Mouse (Mus musculus): ENCODE results near the gene Rac2.
A peak's percentile ranks its signal among the peaks of the same experiment; 100 is the strongest.

The Rac2 gene

GRCm38 (mm10) chr15:78588049-78588448, 15.5 kb upstream of the Rac2 start:
- no peak for DNase-seq (ENCODE audit: low spot score)

- peak; percentile 93 for DNase-seq (ENCODE audit: low spot score)
Observed at GRCm38 (mm10) chr15:78587050-78587994, 14.7 kb upstream of the Rac2 start.

GRCm38 (mm10) chr15:78585404-78585803, 12.8 kb upstream of the Rac2 start:
- DNase-seq (ENCODE audit: low spot score), result no peak

DNA sequence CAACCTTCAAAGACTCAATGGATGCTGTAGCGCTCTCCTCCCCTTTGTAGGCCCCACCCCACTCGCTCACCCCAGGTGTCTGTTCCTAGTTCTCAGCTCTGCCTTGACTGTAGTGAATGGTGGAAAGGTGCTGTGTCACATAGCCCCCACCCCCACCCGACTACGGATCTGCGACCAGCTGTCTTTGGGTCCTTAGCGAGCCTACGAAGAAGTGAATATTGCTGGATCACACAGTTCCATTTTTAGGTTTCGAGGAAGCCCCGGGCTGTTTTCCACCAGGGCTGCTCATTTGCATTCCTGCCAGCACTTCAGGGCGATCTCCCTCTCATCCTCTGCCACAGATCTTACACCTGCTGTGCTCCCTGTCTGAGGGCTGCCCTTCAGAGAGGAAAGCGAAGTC, 10.8 kb upstream of the Rac2 start:
- no peak for DNase-seq (ENCODE audit: low spot score)

DNA sequence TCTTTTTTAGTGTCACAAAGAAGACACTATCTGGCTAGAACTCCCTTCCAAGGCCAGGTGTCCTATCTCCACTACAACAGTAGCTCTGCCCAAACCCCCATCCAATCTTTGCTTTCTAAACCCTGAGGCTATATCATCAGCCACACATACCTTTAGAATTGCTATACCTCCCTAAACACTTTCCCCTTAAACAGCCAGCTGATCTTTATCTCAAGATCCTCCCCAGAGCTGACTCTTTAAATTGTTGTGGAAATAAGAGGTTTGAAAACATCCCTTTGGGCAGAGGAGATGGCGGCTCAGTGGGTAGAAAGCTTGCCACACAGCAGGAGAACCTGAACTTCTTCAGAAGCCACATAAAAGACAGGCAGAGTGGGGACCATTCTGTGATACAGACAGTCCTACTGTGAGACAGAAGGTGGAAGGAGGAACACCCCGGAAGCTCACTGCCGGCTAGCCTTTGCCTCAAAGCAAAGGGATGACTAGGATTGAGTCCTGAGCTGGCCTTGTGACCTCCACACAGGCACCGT, 3.8 kb upstream of the Rac2 start:
- DNase-seq (ENCODE audit: low spot score), result no peak

DNA sequence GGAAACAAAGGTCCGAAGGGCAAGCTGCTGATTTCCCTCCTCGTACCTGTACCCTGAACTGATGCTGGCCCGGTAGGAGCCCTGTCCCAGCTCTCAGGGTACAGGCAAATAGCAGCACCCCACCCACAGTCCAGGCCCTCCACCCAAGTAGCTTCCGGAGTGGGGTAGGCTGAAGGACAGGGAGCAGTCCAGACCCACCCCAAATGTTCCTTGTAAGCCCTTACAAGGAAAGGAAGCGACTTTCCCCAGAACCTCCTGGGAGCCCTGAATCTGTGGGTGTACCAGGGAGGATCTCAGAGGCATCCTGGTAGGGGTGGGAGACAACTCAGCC, 348 bp downstream of the Rac2 start:
- DNase-seq (ENCODE audit: low spot score), result no peak

DNA sequence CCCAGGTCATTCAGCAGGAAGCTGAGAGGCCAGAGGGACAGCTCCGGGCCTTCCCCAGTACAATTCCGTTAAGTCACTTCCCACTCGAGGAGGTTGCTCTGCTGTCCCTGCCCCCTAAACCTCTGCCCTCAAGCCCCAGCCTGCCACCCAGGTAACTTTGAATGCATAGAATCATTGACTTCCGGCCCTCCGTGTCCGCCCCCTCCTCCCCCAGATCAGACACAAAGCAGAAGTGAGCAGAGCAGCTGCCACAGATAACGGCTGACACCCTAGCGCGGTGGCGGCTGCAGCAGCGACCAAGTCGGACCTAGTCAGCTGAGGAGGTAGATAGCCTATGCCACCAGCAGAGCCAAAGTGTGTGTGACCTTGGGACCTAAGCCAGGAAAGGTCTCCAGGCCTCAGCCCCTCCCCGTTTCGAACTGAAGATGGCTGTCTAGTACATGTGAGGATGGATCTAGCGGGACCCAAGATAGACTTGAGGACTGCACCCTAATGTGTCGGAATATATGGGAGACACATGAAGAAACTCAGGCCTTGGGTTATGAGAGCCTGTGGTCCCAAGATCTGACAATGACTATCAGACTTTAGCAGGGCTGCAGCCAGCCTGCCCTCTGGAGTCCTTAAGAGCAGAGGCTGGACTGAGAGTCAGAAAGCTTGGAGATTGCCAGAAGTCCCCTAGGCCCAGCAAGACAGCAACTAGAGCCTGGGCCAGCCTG, 871 bp downstream of the Rac2 start:
- no peak for DNase-seq (ENCODE audit: low spot score)

DNA sequence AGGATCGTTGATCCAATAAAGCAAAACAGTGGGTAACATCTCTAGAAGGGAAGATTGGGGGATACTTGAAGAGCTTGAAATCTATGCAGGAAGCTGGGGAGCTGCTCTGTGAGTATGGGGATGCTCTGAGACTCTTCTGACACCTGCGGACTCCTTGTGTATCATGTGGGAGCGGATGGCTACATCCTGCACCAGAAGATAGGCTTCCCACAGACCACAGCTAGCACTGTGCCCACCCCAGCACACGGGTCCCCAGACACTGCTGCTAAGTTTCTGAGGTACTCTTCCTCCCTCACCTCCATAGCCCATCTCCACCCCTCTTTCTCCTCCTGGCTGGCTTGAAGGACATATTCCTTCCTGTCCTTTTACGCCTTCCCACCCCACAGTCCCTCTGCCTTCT, 2.4 kb downstream of the Rac2 start:
- no peak for DNase-seq (ENCODE audit: low spot score)

GRCm38 (mm10) chr15:78567608-78568120, 4.9 kb downstream of the Rac2 start:
- DNase-seq (ENCODE audit: low spot score), result no peak

GRCm38 (mm10) chr15:78564764-78565435, 7.7 kb downstream of the Rac2 start:
- no peak for DNase-seq (ENCODE audit: low spot score)

GRCm38 (mm10) chr15:78563937-78564336, 8.6 kb downstream of the Rac2 start:
- DNase-seq (ENCODE audit: low spot score), result no peak

- no peak for DNase-seq (ENCODE audit: low spot score)
Observed at GRCm38 (mm10) chr15:78563344-78563743, 9.2 kb downstream of the Rac2 start.

GRCm38 (mm10) chr15:78559141-78559979, 13.2 kb downstream of the Rac2 start:
- DNase-seq (ENCODE audit: low spot score), result no peak

- DNase-seq (ENCODE audit: low spot score), result no peak
Observed at GRCm38 (mm10) chr15:78557693-78558535, 14.7 kb downstream of the Rac2 start.

GRCm38 (mm10) chr15:78554545-78555313, 17.9 kb downstream of the Rac2 start:
- no peak for DNase-seq (ENCODE audit: low spot score)

GRCm38 (mm10) chr15:78549189-78549734, 23.3 kb downstream of the Rac2 start:
- DNase-seq (ENCODE audit: low spot score), result no peak

GRCm38 (mm10) chr15:78548711-78549110, 23.9 kb downstream of the Rac2 start:
- DNase-seq (ENCODE audit: low spot score), result no peak

GRCm38 (mm10) chr15:78548336-78548665, 24.3 kb downstream of the Rac2 start:
- peak; percentile 13 for DNase-seq (ENCODE audit: low spot score)
